Mouse (Mus musculus) lung, postnatal 0 days (tissue): ENCODE results near the gene Pga5.

Source experiments
- CTCF ChIP-seq: IDR thresholded peaks from 2 replicates; pipeline ENCODE4 v1.5.1; 2016; ENCODE audit warnings: antibody characterized with exemption, mild to moderate bottlenecking
- EP300 ChIP-seq: IDR thresholded peaks from 2 replicates; pipeline ENCODE4 v1.6.1; 2016; ENCODE audit warnings: antibody characterized with exemption, mild to moderate bottlenecking, control low read depth

DNA sequence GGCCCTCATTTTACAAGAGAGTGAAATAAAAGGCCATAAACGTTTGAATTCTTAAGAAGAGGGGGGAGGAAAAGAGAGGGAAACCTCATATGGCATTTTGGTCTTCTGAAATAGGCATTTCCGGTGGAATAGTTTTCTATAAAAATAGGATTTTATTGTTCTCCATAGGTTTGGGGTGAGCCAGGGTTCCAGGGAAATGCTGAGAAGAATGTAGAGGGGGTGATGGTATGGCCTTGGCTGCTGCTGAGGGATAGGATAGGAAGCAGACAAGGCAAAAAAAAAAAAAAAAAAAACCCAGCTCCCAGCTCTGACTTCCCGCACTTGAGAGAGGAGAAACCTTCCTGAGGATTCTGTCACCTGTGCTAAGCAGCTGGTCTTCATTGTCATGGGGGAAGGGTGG is 21.8 kb downstream of the Pga5 start:
- no peak for TF ChIP-seq CTCF
- TF ChIP-seq EP300: no peak
